Mouse (Mus musculus) urinary bladder, postnatal 14 days (tissue): ENCODE results near the gene Zfp770.

Source experiments
- DNase-seq: peaks from one replicate; pipeline ENCODE4 v3.0.0; 2021; ENCODE audit warnings: low spot score

Gene Zfp770

GRCm38 (mm10) chr2:114143842-114144241, 57.4 kb downstream of the Zfp770 start:
- DNase-seq, result no peak
